Mouse (Mus musculus) embryonic facial prominence, embryonic 14.5 days (tissue): ENCODE results near the gene Ugt1a8. TPM values are rescaled to one million over a fixed set of nuclear protein-coding genes. Genes with fewer than 3 reads are reported as not detected.
A peak's percentile ranks its signal among the peaks of the same experiment; 100 is the strongest.
"Not testable (repeated sequence)": the region's sequence is repeated elsewhere in the genome, so short reads cannot be mapped to it uniquely, and the experiment has no call there.

Source experiments
- ATAC-seq: fragments of 200-750 bp; cut with Nextera tagmentation; 2 replicates; pipeline ENCODE4 v1.8.0; 2017; ENCODE audit warnings: low read depth, moderate number of reproducible peaks, moderate TSS enrichment
- DNase-seq: peaks from one replicate; pipeline ENCODE4 v3.0.0-alpha.2; 2015; ENCODE audit warnings: low spot score
- H3K27ac ChIP-seq: fragments of 300-500 bp; sonication (generic); replicated peaks from 2 replicates; pipeline ENCODE4 v1.5.1; 2014; ENCODE audit warnings: low read depth, mild to moderate bottlenecking, low read length, moderate library complexity
- H3K27me3 ChIP-seq: fragments of 300-500 bp; sonication (generic); replicated peaks from 2 replicates; pipeline ENCODE4 v1.6.1; 2014; ENCODE audit warnings: low read length; ENCODE audit not compliant: control insufficient read depth, insufficient read depth
- H3K36me3 ChIP-seq: fragments of 300-500 bp; sonication (generic); 2 replicates; pipeline ENCODE4 v1.6.1; 2014; ENCODE audit warnings: low read length, mixed read lengths; ENCODE audit not compliant: control insufficient read depth, insufficient read depth
- H3K4me1 ChIP-seq: fragments of 300-500 bp; sonication (generic); 2 replicates; pipeline ENCODE4 v1.6.1; 2014; ENCODE audit warnings: antibody characterized with exemption, low read length; ENCODE audit not compliant: control insufficient read depth, insufficient read depth
- H3K4me2 ChIP-seq: fragments of 300-500 bp; sonication (generic); 2 replicates; pipeline ENCODE4 v1.6.1; 2014; ENCODE audit warnings: low read depth, mild to moderate bottlenecking, low read length, moderate library complexity, mixed read lengths
- H3K4me3 ChIP-seq: fragments of 300-500 bp; sonication (generic); 2 replicates; pipeline ENCODE4 v1.5.1; 2014; ENCODE audit warnings: low read depth, mild to moderate bottlenecking, low read length
- H3K9ac ChIP-seq: fragments of 300-500 bp; sonication (generic); 2 replicates; pipeline ENCODE4 v1.6.1; 2014; ENCODE audit warnings: low read depth, mild to moderate bottlenecking, low read length, moderate library complexity, mixed read lengths
- H3K9me3 ChIP-seq: fragments of 300-500 bp; sonication (generic); 2 replicates; pipeline ENCODE4 v1.6.1; 2016; ENCODE audit warnings: low read length; ENCODE audit not compliant: control insufficient read depth
- WGBS: fragments of 180-500 bp; shearing (Covaris S2); extraction: QIAGEN DNeasy Blood & Tissue Kit; methylation state at CpG from one replicate; pipeline ENCODE4 v1.1.7; 2014; 5-methylcytosine and 5-hydroxymethylcytosine counted together
- polyA plus RNA-seq: library from polyadenylated mRNA; unstranded; fragments of >200 nt; fragmentation: Nextera tagmentation; extraction: Ambion mirVana; gene quantifications from 2 replicates; pipeline ENCODE4 v1.2.1, GENCODE M21; 2014

Ugt1a8 gene
- polyA plus RNA-seq, 1 experiment from 2014 or later, result not detected

GRCm38 (mm10) chr1:88217576-88217975, 130.0 kb downstream of the Ugt1a8 start:
- 41% methylated on average over 3 of the region's 3 CpGs for WGBS
- no peak for ATAC-seq
- no peak overlapping the region for H3K4me2 ChIP-seq

GRCm38 (mm10) chr1:88218051-88218450, 130.4 kb downstream of the Ugt1a8 start:
- DNase-seq, result peak; percentile 13
- no peaks in the 10 kb centered on the region for H3K27me3 ChIP-seq
- H3K9me3 ChIP-seq, result peaks cover 36% of the 10 kb centered on the region
- no peak overlapping the region for H3K4me3 ChIP-seq
- no peak overlapping the region for H3K27ac ChIP-seq
- no peak overlapping the region for H3K4me2 ChIP-seq
- ATAC-seq, result no peak
- no peaks in the 10 kb centered on the region for H3K36me3 ChIP-seq
- no peak overlapping the region for H3K9ac ChIP-seq
- 71% methylated on average over 9 of the region's 9 CpGs for WGBS
- no peaks in the 10 kb centered on the region for H3K4me1 ChIP-seq

More at GRCm38 (mm10) chr1:88217576-88217975, 130.0 kb downstream of the Ugt1a8 start:
- H3K27me3 ChIP-seq, result no peaks in the 10 kb centered on the region
- peaks cover 41% of the 10 kb centered on the region for H3K9me3 ChIP-seq
- no peak overlapping the region for H3K27ac ChIP-seq
- peak; percentile 14 for DNase-seq
- H3K4me1 ChIP-seq, result no peaks in the 10 kb centered on the region
- no peaks in the 10 kb centered on the region for H3K36me3 ChIP-seq
- no peak overlapping the region for H3K4me3 ChIP-seq
- H3K9ac ChIP-seq, result no peak overlapping the region

DNA sequence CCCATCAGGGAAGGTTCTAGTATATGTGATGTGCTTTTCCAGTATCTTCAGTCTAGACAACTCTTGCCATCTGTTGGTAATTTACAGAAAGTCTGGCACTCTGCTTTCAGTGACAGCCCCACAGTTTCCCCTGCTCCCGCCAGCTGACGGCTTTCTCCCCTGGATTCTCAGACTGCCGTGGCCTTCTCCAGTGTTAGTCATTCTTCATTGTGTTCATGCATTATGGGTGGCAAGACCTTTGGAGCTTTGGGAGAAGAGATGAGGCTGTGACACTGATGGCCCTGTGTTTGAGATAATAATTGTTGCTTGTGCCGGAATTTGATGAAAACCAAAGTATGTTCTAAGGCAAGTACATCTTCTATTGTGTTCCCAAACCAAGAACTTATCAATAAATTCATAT, 131.0 kb downstream of the Ugt1a8 start:
- Histone ChIP-seq H3K27me3 (no peaks in the 10 kb centered on the region), H3K9me3 (peaks cover 31% of the 10 kb centered on the region), H3K27ac (no peak overlapping the region), H3K4me1 (no peaks in the 10 kb centered on the region), H3K36me3 (no peaks in the 10 kb centered on the region), H3K4me3 (no peak overlapping the region), H3K9ac (no peak overlapping the region), H3K4me2 (no peak overlapping the region)
- DNase-seq (peak; percentile 20), ATAC-seq (no peak)
- WGBS, result 44% methylated on average over 4 of the region's 4 CpGs

GRCm38 (mm10) chr1:88219054-88219453, 131.4 kb downstream of the Ugt1a8 start:
- no peak overlapping the region for H3K4me2 ChIP-seq
- no peak overlapping the region for H3K27ac ChIP-seq
- no peaks in the 10 kb centered on the region for H3K27me3 ChIP-seq
- DNase-seq (peak; percentile 12), ATAC-seq (no peak)
- no peak overlapping the region for H3K9ac ChIP-seq
- no peaks in the 10 kb centered on the region for H3K36me3 ChIP-seq
- no peak overlapping the region for H3K4me3 ChIP-seq
- WGBS, result 23% methylated on average over 1 of the region's 1 CpGs
- peaks cover 26% of the 10 kb centered on the region for H3K9me3 ChIP-seq
- H3K4me1 ChIP-seq, result no peaks in the 10 kb centered on the region

GRCm38 (mm10) chr1:88220336-88220735, 132.7 kb downstream of the Ugt1a8 start:
- H3K9ac ChIP-seq, result no peak overlapping the region
- H3K9me3 ChIP-seq, result peaks cover 15% of the 10 kb centered on the region
- H3K4me3 ChIP-seq, result no peak overlapping the region
- H3K27me3 ChIP-seq, result no peaks in the 10 kb centered on the region
- H3K4me2 ChIP-seq, result no peak overlapping the region
- DNase-seq (peak; percentile 48), ATAC-seq (no peak)
- no peaks in the 10 kb centered on the region for H3K36me3 ChIP-seq
- H3K4me1 ChIP-seq, result no peaks in the 10 kb centered on the region
- no peak overlapping the region for H3K27ac ChIP-seq

DNA sequence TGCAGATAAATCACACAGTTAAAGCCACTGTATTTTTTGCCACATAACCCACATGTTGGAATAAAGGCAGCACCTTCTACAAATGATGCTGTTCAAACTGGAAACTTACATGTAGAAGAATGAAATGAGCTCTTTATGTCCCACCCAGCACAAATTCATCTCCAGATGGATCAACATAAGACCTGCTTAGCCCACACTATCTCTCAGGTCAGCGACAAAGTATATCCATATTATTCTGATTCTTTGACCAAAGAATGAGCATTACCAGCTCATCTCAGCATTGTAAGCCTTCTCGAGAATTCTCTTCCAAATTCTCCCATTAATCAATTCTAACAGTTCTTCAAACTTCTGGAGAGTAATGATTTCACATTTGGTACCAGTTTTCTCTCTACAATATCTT, 134.6 kb downstream of the Ugt1a8 start:
- H3K4me3 ChIP-seq, result no peak overlapping the region
- no peaks in the 10 kb centered on the region for H3K27me3 ChIP-seq
- ATAC-seq, result no peak
- DNase-seq, result peak; percentile 4
- H3K27ac ChIP-seq, result no peak overlapping the region
- 44% methylated on average over 2 of the region's 2 CpGs for WGBS
- H3K4me2 ChIP-seq, result no peak overlapping the region
- H3K36me3 ChIP-seq, result no peaks in the 10 kb centered on the region
- H3K9me3 ChIP-seq, result peaks cover 25% of the 10 kb centered on the region
- H3K9ac ChIP-seq, result no peak overlapping the region
- H3K4me1 ChIP-seq, result no peaks in the 10 kb centered on the region

- H3K9me3 ChIP-seq, result peaks cover 34% of the 10 kb centered on the region
- not testable (repeated sequence) for H3K4me3 ChIP-seq, H3K27me3 ChIP-seq, H3K4me2 ChIP-seq, H3K27ac ChIP-seq, DNase-seq, ATAC-seq, H3K4me1 ChIP-seq, H3K9ac ChIP-seq, H3K36me3 ChIP-seq
Measured at GRCm38 (mm10) chr1:88223011-88223515, 135.4 kb downstream of the Ugt1a8 start.

- Histone ChIP-seq H3K27ac (no peak overlapping the region), H3K36me3 (no peaks in the 10 kb centered on the region), H3K4me1 (no peaks in the 10 kb centered on the region), H3K9ac (no peak overlapping the region), H3K4me3 (no peak overlapping the region), H3K9me3 (peaks cover 39% of the 10 kb centered on the region), H3K4me2 (no peak overlapping the region), H3K27me3 (no peaks in the 10 kb centered on the region)
- DNase-seq, result no peak
- 43% methylated on average over 1 of the region's 1 CpGs for WGBS
- ATAC-seq, result no peak
Measured at GRCm38 (mm10) chr1:88223591-88223990, 136.0 kb downstream of the Ugt1a8 start.

DNA sequence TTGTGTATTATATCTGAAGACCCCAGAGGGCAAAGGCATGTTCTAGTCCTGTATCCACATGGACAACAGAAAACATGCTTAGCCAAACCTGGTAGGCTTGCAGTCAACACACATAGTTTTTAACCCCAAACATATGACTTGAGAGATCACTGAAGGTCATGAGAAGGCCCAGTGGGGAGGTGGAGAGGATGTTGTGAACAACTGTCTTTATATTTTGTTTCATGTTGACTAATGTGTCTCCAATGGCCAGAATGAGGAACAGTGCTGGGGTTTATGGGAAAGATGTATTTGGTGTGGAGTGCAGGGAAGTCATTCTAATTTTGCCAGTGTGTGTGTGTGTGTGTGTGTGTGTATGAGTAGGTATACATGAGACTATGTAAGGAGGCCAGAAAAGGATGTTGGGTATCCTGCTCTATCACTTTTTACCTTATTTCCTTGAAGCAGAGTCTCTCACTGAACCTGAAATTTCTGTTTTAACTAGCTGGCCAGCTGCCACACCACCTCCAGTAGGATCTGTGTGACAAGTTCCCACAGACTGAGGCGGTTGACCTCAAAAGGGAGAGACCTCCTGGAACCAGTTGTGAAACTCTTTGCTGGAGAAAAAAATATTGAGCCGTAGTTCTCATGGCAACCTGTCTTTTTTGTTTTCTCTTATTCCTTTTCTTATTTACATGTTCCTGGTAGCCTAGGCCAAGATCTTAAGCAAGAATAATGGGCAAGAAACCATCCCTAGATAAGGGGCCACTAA, 136.6 kb downstream of the Ugt1a8 start:
- WGBS, result 69% methylated on average over 2 of the region's 2 CpGs
- H3K27ac ChIP-seq, result no peak overlapping the region
- H3K36me3 ChIP-seq, result no peaks in the 10 kb centered on the region
- no peaks in the 10 kb centered on the region for H3K27me3 ChIP-seq
- ATAC-seq (no peak), DNase-seq (no peak)
- H3K9me3 ChIP-seq, result peaks cover 45% of the 10 kb centered on the region
- no peak overlapping the region for H3K4me3 ChIP-seq
- no peak overlapping the region for H3K9ac ChIP-seq
- H3K4me1 ChIP-seq, result no peaks in the 10 kb centered on the region
- H3K4me2 ChIP-seq, result no peak overlapping the region
